Mouse (Mus musculus) erythroblast, embryonic 14.5 days (primary cell): ENCODE results near the gene Ccdc152.

Source experiments
- GATA1 ChIP-seq: IDR thresholded peaks from 2 replicates; pipeline ENCODE4 v1.6.1; 2012; ENCODE audit warnings: low read length, inconsistent platforms, mixed read lengths
- TAL1 ChIP-seq: IDR thresholded peaks from 3 replicates; pipeline ENCODE4 v1.6.1; 2012; ENCODE audit warnings: low read length, inconsistent platforms, mixed read lengths

DNA sequence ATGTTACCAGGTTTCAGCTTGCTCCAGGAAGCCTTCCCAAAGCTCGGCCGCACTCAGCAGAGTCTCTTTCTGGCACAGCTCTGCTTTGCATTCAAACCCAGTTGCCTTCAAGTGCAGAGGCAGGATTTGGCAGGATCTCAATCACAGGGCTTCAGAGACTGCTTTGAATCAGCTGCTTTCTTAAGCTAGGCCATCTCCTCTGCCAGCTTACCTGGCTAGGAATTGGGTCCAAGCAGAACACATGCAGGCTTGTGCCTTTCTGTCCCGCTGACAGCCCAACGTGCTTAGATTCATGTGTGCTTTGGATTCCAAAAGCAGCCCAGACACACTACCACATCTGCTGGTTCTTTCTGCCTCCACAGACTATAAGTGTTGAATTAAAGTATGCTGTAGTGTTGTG lies 41.2 kb upstream of the Ccdc152 start:
- no peak for TF ChIP-seq TAL1
- no peak for TF ChIP-seq GATA1
